Mouse (Mus musculus): ENCODE measurements around the gene Nsdhl.

GRCm38 (mm10) chrX:72986841-72987519, 68.6 kb downstream of the Nsdhl start, which contains the start of gene Zfp185:
- TF ChIP-seq CTCF (IDR thresholded peaks at IDR 0.05; ENCODE audit: borderline replicate concordance, control insufficient read depth, extremely low read depth, insufficient read depth, low read length, poor library complexity) (no peak), POLR2A (IDR thresholded peaks at IDR 0.05; ENCODE audit: control insufficient read depth, extremely low read depth, insufficient read depth, low read length, poor library complexity) (no peak)

Data from thymus, adult 2 months (tissue).